Mouse (Mus musculus) heart, postnatal 4 days (tissue): ENCODE data around the gene Elovl7. TPM values are rescaled to one million over a fixed set of nuclear protein-coding genes. Genes with fewer than 3 reads are reported as not detected.

Experiments used
- DNase-seq: peaks from one replicate; pipeline ENCODE4 v3.0.0; 2021
- total RNA-seq, 2 experiments: library from RNA; stranded (reverse); gene quantifications; 2 replicates each; pipeline ENCODE4 v1.2.3; 2021

The Elovl7 gene
- total RNA-seq, 2 experiments from 2014 or later = 0.64 to 0.90 TPM

- peak; percentile 14 for DNase-seq
Measured at GRCm38 (mm10) chr13:108245086-108245697, 31.0 kb downstream of the Elovl7 start.

GRCm38 (mm10) chr13:108251106-108251505, 36.9 kb downstream of the Elovl7 start:
- no peak for DNase-seq

- no peak for DNase-seq
Measured at GRCm38 (mm10) chr13:108253977-108254376, 39.8 kb downstream of the Elovl7 start.

GRCm38 (mm10) chr13:108263042-108263441, 48.8 kb downstream of the Elovl7 start:
- no peak for DNase-seq

GRCm38 (mm10) chr13:108265394-108265793, 51.2 kb downstream of the Elovl7 start:
- DNase-seq = no peak

GRCm38 (mm10) chr13:108267841-108268634, 53.8 kb downstream of the Elovl7 start:
- DNase-seq = no peak

GRCm38 (mm10) chr13:108271458-108272148, 57.4 kb downstream of the Elovl7 start:
- no peak for DNase-seq

GRCm38 (mm10) chr13:108272332-108272731, 58.1 kb downstream of the Elovl7 start:
- no peak for DNase-seq

- no peak for DNase-seq
Measured at GRCm38 (mm10) chr13:108273034-108273433, 58.8 kb downstream of the Elovl7 start.

- DNase-seq = no peak
Measured at GRCm38 (mm10) chr13:108273456-108273855, 59.3 kb downstream of the Elovl7 start.

GRCm38 (mm10) chr13:108276561-108276960, 62.4 kb downstream of the Elovl7 start:
- no peak for DNase-seq

- DNase-seq = no peak
Measured at GRCm38 (mm10) chr13:108277320-108277719, 63.1 kb downstream of the Elovl7 start.

- no peak for DNase-seq
Measured at GRCm38 (mm10) chr13:108278592-108278991, 64.4 kb downstream of the Elovl7 start.

GRCm38 (mm10) chr13:108284312-108284711, 70.1 kb downstream of the Elovl7 start:
- no peak for DNase-seq

GRCm38 (mm10) chr13:108287953-108288352, 73.7 kb downstream of the Elovl7 start:
- DNase-seq = no peak

- no peak for DNase-seq
Measured at GRCm38 (mm10) chr13:108289436-108289835, 75.2 kb downstream of the Elovl7 start.

- DNase-seq = no peak
Measured at GRCm38 (mm10) chr13:108290314-108290713, 76.1 kb downstream of the Elovl7 start.

GRCm38 (mm10) chr13:108297350-108298093, 83.3 kb downstream of the Elovl7 start:
- DNase-seq = peak; percentile 56

GRCm38 (mm10) chr13:108298241-108298640, 84.0 kb downstream of the Elovl7 start:
- no peak for DNase-seq

GRCm38 (mm10) chr13:108300346-108300950, 86.2 kb downstream of the Elovl7 start:
- no peak for DNase-seq

- DNase-seq = no peak
Measured at GRCm38 (mm10) chr13:108301411-108301810, 87.2 kb downstream of the Elovl7 start.
